Mouse (Mus musculus) adrenal gland, postnatal 14 days (tissue): ENCODE results near the gene Cd151. TPM values are rescaled to one million over a fixed set of nuclear protein-coding genes. Genes with fewer than 3 reads are reported as not detected.

Experiments used
- DNase-seq: peaks from one replicate; pipeline ENCODE4 v3.0.0; 2021; ENCODE audit warnings: mixed read lengths
- total RNA-seq: library from RNA; stranded (reverse); gene quantifications from 2 replicates; pipeline ENCODE4 v1.2.3, GENCODE M21; 2021

Gene Cd151
- total RNA-seq, 1 experiment from 2014 or later: 204 TPM

DNA sequence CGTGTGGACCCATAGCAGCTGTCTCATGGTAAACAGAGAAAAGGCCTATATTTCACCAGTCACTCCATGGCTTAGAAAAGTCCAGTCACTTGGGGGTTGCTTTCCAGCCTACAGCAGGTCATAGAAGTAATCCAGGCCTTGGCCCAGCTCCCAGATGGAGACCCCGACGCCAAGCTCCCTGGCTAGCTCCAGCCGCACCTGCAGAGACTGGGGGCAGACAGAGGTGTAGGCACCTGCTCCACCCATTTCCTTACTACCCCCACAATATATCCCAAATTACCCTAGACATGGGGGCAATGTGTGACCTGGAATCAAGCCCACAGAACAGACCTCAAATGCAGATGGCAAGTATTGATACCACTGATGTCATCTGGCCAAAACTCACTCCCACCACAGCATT, 28.7 kb downstream of the Cd151 start:
- DNase-seq: no peak

DNA sequence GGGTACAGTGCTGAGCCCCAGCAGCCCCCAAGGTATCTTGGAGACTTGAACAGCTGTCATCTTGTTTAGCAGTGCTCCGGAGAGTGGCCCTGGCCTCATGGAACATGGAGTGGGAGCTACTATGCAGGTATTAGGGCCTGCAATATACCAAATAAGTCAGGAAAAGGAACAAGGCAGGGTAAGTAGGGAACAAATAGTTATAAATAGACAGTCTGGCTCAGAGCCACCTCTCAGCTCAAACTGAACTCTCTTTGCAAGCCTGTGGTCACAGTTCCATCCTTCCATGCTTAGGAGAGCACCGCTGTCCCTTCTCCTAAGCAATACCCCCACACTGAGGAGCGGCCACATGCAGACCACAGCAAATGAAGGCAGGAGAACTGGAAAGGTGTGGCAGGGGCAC, 30.4 kb downstream of the Cd151 start:
- DNase-seq: no peak

DNA sequence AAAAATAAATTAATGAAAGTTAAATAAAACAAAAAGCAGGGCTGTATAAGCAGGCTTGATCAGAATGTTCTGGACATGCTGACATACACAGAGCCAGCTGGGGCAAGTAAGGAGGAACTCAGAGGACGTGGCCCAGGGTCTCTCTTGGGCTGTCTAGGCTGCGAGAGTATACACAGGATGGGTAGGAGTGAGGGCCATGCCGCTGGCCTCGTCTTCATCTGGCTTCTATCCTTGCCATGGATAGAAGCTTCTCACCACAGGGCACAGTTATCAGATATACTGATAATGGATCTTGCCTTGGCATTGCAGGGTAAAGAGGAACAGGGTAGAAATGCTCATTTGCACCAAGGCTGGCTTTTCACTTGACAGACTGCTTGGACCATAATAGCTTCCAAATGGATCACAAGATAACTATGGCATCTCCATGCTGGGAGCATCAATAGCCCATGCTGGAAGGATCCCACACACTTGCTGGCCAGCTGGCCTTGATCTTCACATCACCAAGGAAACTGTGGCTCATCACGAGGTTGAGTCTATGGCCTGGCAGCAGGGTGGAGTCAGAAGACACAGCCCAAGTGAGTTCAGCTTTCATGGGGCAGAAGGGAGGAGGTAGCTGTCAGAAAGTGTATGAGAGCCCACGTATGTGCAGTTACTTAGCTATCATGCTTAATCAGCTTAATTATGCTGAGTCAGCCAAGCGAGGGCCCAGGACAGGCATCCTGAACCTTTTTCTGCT, 34.8 kb downstream of the Cd151 start:
- peak; percentile 75 for DNase-seq

DNA sequence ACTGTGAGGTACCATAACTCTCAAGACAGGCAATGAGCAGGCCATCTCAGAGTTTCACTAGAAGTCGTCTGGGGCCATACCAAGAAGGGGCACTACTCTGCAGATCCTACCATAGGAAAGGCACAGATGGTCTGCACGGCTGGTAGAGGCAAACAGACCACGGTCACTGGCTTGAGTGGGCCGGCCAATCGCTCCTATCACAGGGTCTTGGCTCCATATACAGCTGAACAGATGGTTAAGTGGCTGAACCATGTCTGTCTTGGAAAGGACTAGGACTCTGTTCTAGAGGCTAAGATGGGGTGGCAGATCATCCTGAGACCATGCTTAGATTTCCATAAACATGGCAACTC, 35.3 kb downstream of the Cd151 start:
- no peak for DNase-seq

DNA sequence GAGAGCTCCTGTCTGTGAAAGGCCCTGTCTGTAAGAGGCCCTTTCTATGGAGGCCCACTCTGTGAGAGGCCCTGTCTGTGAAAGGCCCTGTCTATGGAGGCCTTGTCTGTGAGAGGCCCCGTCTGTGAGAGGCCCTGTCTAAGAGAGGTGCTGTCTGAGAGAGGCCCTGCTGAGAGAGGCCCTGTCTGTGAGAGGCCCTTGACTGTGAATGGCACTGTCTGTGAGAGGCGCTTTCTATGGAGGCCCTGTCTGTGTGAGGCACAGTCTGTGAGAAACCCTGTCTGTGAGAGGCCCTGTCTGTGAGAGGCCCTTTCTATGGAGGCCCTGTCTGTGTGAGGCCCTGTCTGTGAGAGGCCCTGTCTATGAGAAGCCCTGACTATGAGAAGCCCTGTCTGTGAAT, 39.1 kb downstream of the Cd151 start:
- DNase-seq: no peak

DNA sequence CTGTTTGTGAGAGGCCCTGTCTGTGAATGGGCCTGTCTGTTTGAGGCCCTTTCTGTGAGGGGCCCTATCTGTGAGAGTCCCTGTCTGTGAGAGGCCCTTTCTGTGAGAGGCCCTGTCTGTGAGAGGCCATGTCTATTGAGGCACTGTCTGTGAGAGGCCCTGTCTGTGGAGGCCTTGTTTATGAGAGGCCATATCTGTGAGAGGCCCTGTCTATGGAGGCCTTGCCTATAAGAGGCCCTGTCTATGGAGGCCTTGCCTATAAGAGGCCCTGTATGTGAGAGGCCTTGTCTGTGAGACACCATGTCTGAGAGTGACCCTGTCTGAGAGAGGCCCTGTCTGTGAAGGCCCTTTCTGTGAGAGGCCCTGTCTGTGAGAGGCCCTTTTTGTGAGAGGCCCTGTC, 41.0 kb downstream of the Cd151 start:
- no peak for DNase-seq

DNA sequence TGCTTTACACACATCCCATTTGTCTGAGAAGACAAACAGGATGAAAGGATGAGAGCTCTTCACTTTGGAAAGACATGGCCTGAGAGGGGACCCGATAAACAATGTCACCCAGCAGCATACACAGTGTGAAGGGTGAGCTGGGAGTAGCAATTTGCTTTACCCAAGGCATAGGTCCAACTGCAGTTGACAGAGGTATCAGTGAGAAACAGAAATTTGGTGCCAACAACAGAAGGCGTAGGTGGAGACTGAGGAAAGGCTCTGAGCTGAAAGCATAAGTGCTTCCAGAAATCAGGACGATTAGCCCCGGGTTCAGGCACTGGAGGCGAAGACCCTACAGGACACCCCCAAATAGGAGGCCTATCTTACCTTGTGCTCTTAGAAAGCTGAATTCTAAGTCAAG, 43.0 kb downstream of the Cd151 start:
- no peak for DNase-seq

DNA sequence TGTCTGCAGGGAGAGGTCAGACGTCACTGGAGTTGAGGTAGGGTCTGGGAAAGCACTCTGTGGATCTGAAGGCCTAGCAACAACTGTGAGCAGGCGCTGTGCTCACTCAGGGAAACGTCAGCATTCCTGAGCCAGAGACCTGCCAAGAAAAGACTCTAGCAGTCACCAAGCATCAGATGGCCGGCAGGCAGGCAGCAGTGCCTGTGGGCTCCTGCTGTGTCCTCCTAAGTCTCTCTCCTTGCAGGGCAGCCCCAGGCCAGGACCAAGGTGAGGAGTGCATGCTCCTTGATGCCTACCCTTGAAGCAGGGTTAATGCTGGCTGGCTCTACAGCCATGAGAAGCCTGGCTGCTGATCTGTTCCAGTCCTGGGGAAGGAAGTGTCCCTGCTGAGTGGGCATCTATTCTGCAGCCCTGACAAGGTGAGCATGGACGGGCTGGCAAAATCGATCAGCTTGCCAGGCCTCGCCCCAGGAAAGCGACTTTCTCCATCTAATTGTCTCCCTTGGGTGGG, 43.5 kb downstream of the Cd151 start:
- DNase-seq: no peak

DNA sequence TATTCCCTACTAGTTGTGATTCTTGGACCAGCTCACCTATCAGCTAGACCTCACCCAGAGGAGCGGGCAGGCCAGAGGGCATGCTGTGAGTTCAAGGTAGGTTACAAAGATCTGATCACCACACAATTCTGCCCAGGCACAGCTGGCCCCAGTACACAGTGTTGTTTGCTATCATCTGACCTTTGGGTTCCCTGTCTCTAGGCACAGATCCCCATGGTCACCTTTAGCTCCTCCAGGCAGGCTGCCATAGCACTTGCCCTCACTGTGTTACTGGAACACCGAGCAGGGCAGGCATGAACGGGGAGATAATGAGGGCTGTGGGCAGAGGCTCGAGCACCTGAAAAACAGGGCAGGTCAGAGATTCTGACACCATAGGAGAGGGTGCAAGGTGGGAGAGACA, 50.4 kb downstream of the Cd151 start:
- peak; percentile 74 for DNase-seq

DNA sequence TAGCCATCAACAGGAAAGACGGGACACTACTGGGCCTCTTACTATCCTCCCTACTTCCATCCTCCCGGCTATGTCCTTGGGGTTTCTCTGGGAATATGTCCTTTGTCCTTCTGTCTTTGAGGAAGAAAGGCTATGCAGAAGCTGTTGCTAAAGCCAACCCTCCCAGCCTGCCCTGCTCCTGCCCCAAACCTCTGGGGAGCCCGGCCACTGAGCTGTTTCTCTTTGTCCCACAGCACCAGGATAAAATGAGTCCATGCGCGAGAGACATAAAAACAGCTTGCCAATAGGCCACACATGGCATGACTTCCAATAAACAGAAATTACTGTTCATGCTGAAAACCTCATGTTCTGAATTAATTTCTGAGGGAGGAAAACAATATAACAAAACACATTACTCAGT, 51.1 kb downstream of the Cd151 start:
- peak; percentile 52 for DNase-seq

DNA sequence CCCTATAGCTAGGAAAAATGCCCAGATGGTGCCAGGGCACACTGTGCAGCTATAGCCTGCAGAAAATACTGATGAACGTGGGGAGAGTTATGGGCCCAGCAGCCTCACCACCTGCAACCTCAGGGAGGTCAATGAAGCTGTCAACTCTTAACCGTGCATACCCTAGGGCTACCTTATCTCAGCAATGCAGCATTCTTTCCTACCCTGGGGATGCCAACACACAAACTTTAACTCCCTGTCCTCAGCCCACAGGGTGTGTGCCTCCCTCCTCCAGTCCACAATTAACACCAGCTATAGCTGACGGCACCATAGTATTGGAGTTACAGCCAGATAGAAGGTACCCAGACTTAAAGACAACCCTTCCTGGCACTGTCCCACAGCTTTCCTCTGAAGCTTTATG, 51.7 kb downstream of the Cd151 start:
- no peak for DNase-seq

DNA sequence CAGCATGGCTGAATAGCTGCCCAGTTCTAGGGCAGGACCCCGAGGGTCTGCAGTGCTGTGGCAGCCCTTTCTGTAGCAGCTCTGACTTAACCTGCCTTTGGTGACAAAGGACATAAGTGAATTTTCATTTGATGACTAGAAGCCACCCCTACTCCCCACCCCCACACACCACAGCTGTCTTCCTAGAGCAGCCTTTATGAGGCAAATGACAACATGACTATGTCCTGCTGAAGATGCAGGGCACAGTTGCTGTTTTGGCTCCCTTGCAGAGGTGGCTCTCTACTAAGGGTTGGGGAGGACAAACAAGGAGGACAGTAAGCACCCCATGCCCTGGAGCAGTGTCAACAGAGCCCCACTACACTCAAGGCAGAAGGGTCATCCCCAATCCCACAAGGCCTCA, 52.6 kb downstream of the Cd151 start:
- DNase-seq: no peak

Other genes with a start within 250 kb of the Cd151 start
- gene Phrf1, start 238.6 kb upstream of the Cd151 start, total RNA-seq: 78.2 and 80.2 TPM in 2 replicates
- 5.2 and 7.7 TPM in 2 replicates for gene Irf7, start 200.9 kb upstream of the Cd151 start, total RNA-seq
- gene Cdhr5, start 190.6 kb upstream of the Cd151 start, total RNA-seq: 8.0 and 10.6 TPM in 2 replicates
- gene Sct, start 188.3 kb upstream of the Cd151 start, total RNA-seq: 2.3 and 3.2 TPM in 2 replicates
- 1.1 and 2.3 TPM in 2 replicates for gene Drd4, start 175.4 kb upstream of the Cd151 start, total RNA-seq
- gene Deaf1, start 139.7 kb upstream of the Cd151 start, total RNA-seq: 32.5 and 41.2 TPM in 2 replicates
- 22.9 and 25.6 TPM in 2 replicates for gene Tmem80, start 139.7 kb upstream of the Cd151 start, total RNA-seq
- 5.1 and 5.5 TPM in 2 replicates for gene Eps8l2, start 128.5 kb upstream of the Cd151 start, total RNA-seq
- gene Taldo1, start 75.2 kb upstream of the Cd151 start, total RNA-seq: 479 and 481 TPM in 2 replicates
- 22.5 and 36.2 TPM in 2 replicates for gene Gatd1, start 53.3 kb upstream of the Cd151 start, total RNA-seq
- gene Cend1, start 37.9 kb upstream of the Cd151 start, total RNA-seq: 1.0 and 3.6 TPM in 2 replicates
- 87.0 and 91.0 TPM in 2 replicates for gene Slc25a22, start 29.5 kb upstream of the Cd151 start, total RNA-seq
- 3.5 and 5.9 TPM in 2 replicates for gene Pidd1, start 23.4 kb upstream of the Cd151 start, total RNA-seq
- 908 and 1,128 TPM in 2 replicates for gene Rplp2, start 20.0 kb upstream of the Cd151 start, total RNA-seq
- gene Pnpla2, start 12.2 kb upstream of the Cd151 start, total RNA-seq: 1,289 and 1,648 TPM in 2 replicates
- gene Cracr2b, start 6.3 kb upstream of the Cd151 start, total RNA-seq: 14.2 and 23.2 TPM in 2 replicates
- gene Polr2l, start 7.7 kb downstream of the Cd151 start, total RNA-seq: 74.5 TPM in 2 replicates
- gene Tspan4, start 7.8 kb downstream of the Cd151 start, total RNA-seq: 49.4 and 58.4 TPM in 2 replicates
- 46.5 and 49.7 TPM in 2 replicates for gene Chid1, start 72.5 kb downstream of the Cd151 start, total RNA-seq
- 61.0 and 64.0 TPM in 2 replicates for gene Ap2a2, start 94.8 kb downstream of the Cd151 start, total RNA-seq
- not detected in 2 replicates for gene Muc6, start 187.9 kb downstream of the Cd151 start, total RNA-seq
- 0.78 and 4.3 TPM in 2 replicates for gene Muc2, start 222.9 kb downstream of the Cd151 start, total RNA-seq